Mouse (Mus musculus) hindbrain, embryonic 16.5 days (tissue): ENCODE data around the gene Bace2. TPM values are rescaled to one million over a fixed set of nuclear protein-coding genes. Genes with fewer than 3 reads are reported as not detected.

ENCODE experiments used
- ATAC-seq: fragments of 200-750 bp; cut with Nextera tagmentation; 2 replicates; pipeline ENCODE4 v1.8.0; 2017; ENCODE audit warnings: moderate TSS enrichment, moderate library complexity
- H3K27ac ChIP-seq: fragments of 300-500 bp; sonication (generic); 2 replicates; pipeline ENCODE4 v1.5.1; 2014; ENCODE audit warnings: low read depth, mild to moderate bottlenecking, control low read depth, low read length, moderate library complexity
- H3K27me3 ChIP-seq: fragments of 300-500 bp; sonication (generic); replicated peaks from 2 replicates; pipeline ENCODE4 v1.6.1; 2014; ENCODE audit warnings: low read length; ENCODE audit not compliant: control insufficient read depth, insufficient read depth
- H3K36me3 ChIP-seq: fragments of 300-500 bp; sonication (generic); 2 replicates; pipeline ENCODE4 v1.6.1; 2014; ENCODE audit warnings: mild to moderate bottlenecking, low read length, moderate library complexity, mixed read lengths; ENCODE audit not compliant: control insufficient read depth, insufficient read depth
- H3K4me1 ChIP-seq: fragments of 300-500 bp; sonication (generic); 2 replicates; pipeline ENCODE4 v1.6.1; 2014; ENCODE audit warnings: low read depth, low read length; ENCODE audit not compliant: control insufficient read depth, insufficient read depth
- H3K4me2 ChIP-seq: fragments of 300-500 bp; sonication (generic); 2 replicates; pipeline ENCODE4 v1.6.1; 2014; ENCODE audit warnings: mild to moderate bottlenecking, low read length, control low read depth, moderate library complexity
- H3K4me3 ChIP-seq: fragments of 300-500 bp; sonication (generic); 2 replicates; pipeline ENCODE4 v1.5.1; 2014; ENCODE audit warnings: mild to moderate bottlenecking, low read length, control low read depth, moderate library complexity
- H3K9ac ChIP-seq: fragments of 300-500 bp; sonication (generic); 2 replicates; pipeline ENCODE4 v1.6.1; 2014; ENCODE audit warnings: low read depth, mild to moderate bottlenecking, control low read depth, low read length, moderate library complexity
- H3K9me3 ChIP-seq: fragments of 300-500 bp; sonication (generic); 2 replicates; pipeline ENCODE4 v1.6.1; 2014; ENCODE audit warnings: mild to moderate bottlenecking, low read length, moderate library complexity; ENCODE audit not compliant: control insufficient read depth
- WGBS: fragments of 180-500 bp; shearing (Covaris S2); extraction: QIAGEN DNeasy Blood & Tissue Kit; methylation state at CpG from one replicate; pipeline ENCODE4 v1.1.7; 2014; 5-methylcytosine and 5-hydroxymethylcytosine counted together
- polyA plus RNA-seq: library from polyadenylated mRNA; unstranded; fragments of >200 nt; fragmentation: Nextera tagmentation; extraction: Ambion mirVana; gene quantifications from 2 replicates; pipeline ENCODE4 v1.2.1, GENCODE M21; 2015

Gene Bace2
- polyA plus RNA-seq, 1 experiment from 2014 or later, result 4.6 TPM

- Histone ChIP-seq H3K4me2 (no peak overlapping the region), H3K27me3 (no peaks in the 10 kb centered on the region), H3K36me3 (no peaks in the 10 kb centered on the region), H3K9me3 (no peaks in the 10 kb centered on the region), H3K27ac (no peak overlapping the region), H3K9ac (no peak overlapping the region), H3K4me1 (no peaks in the 10 kb centered on the region), H3K4me3 (no peak overlapping the region)
- 81% methylated on average over 1 of the region's 1 CpGs for WGBS
- no peak for ATAC-seq
Measured at GRCm38 (mm10) chr16:97423627-97424026, 67.1 kb downstream of the Bace2 start.

- Histone ChIP-seq H3K9ac (no peak overlapping the region), H3K27me3 (no peaks in the 10 kb centered on the region), H3K9me3 (no peaks in the 10 kb centered on the region), H3K27ac (no peak overlapping the region), H3K4me1 (no peaks in the 10 kb centered on the region), H3K4me2 (no peak overlapping the region), H3K36me3 (no peaks in the 10 kb centered on the region), H3K4me3 (no peak overlapping the region)
- no peak for ATAC-seq
- 85% methylated on average over 3 of the region's 3 CpGs for WGBS
Measured at GRCm38 (mm10) chr16:97428026-97428425, 71.5 kb downstream of the Bace2 start.

- ATAC-seq, result no peak
- Histone ChIP-seq H3K27ac (no peak overlapping the region), H3K27me3 (no peaks in the 10 kb centered on the region), H3K4me2 (no peak overlapping the region), H3K4me3 (no peak overlapping the region), H3K9ac (no peak overlapping the region), H3K4me1 (no peaks in the 10 kb centered on the region), H3K9me3 (no peaks in the 10 kb centered on the region), H3K36me3 (no peaks in the 10 kb centered on the region)
- 94% methylated on average over 4 of the region's 4 CpGs for WGBS
Measured at GRCm38 (mm10) chr16:97430091-97430490, 73.5 kb downstream of the Bace2 start.

- no peak for ATAC-seq
- Histone ChIP-seq H3K27ac (no peak overlapping the region), H3K4me1 (no peaks in the 10 kb centered on the region), H3K9me3 (no peaks in the 10 kb centered on the region), H3K4me2 (no peak overlapping the region), H3K36me3 (no peaks in the 10 kb centered on the region), H3K9ac (no peak overlapping the region), H3K4me3 (no peak overlapping the region), H3K27me3 (no peaks in the 10 kb centered on the region)
- WGBS, result 78% methylated on average over 4 of the region's 4 CpGs
Measured at GRCm38 (mm10) chr16:97431328-97431727, 74.8 kb downstream of the Bace2 start.

GRCm38 (mm10) chr16:97434206-97434605 lies 77.7 kb downstream of the Bace2 start:
- Histone ChIP-seq H3K4me1 (no peaks in the 10 kb centered on the region), H3K27ac (no peak overlapping the region), H3K9me3 (no peaks in the 10 kb centered on the region), H3K27me3 (no peaks in the 10 kb centered on the region), H3K4me3 (no peak overlapping the region), H3K9ac (no peak overlapping the region), H3K4me2 (no peak overlapping the region), H3K36me3 (no peaks in the 10 kb centered on the region)
- 66% methylated on average over 2 of the region's 2 CpGs for WGBS
- ATAC-seq, result no peak

- no peaks in the 10 kb centered on the region for H3K36me3 ChIP-seq
- no peaks in the 10 kb centered on the region for H3K9me3 ChIP-seq
- no peak overlapping the region for H3K4me2 ChIP-seq
- no peak overlapping the region for H3K4me3 ChIP-seq
- no peaks in the 10 kb centered on the region for H3K4me1 ChIP-seq
- WGBS, result 38% methylated on average over 1 of the region's 1 CpGs
- no peaks in the 10 kb centered on the region for H3K27me3 ChIP-seq
- ATAC-seq, result peak; percentile 70; the same call in 1 of the 2 replicates
- H3K9ac ChIP-seq, result no peak overlapping the region
- H3K27ac ChIP-seq, result no peak overlapping the region
Measured at GRCm38 (mm10) chr16:97437448-97438056, 81.0 kb downstream of the Bace2 start.

GRCm38 (mm10) chr16:97438191-97438590 lies 81.6 kb downstream of the Bace2 start:
- no peak for ATAC-seq
- WGBS, result 59% methylated on average over 3 of the region's 3 CpGs

GRCm38 (mm10) chr16:97441967-97442366 lies 85.4 kb downstream of the Bace2 start:
- no peak for ATAC-seq
- Histone ChIP-seq H3K27me3 (no peaks in the 10 kb centered on the region), H3K9me3 (no peaks in the 10 kb centered on the region), H3K4me1 (no peaks in the 10 kb centered on the region), H3K27ac (no peak overlapping the region), H3K9ac (no peak overlapping the region), H3K4me2 (no peak overlapping the region), H3K4me3 (no peak overlapping the region), H3K36me3 (no peaks in the 10 kb centered on the region)
- WGBS, result 91% methylated on average over 9 of the region's 9 CpGs

More at GRCm38 (mm10) chr16:97438191-97438590, 81.6 kb downstream of the Bace2 start:
- H3K4me2 ChIP-seq, result no peak overlapping the region
- no peak overlapping the region for H3K27ac ChIP-seq
- no peaks in the 10 kb centered on the region for H3K4me1 ChIP-seq
- H3K27me3 ChIP-seq, result no peaks in the 10 kb centered on the region
- no peaks in the 10 kb centered on the region for H3K36me3 ChIP-seq
- H3K9me3 ChIP-seq, result no peaks in the 10 kb centered on the region
- no peak overlapping the region for H3K9ac ChIP-seq
- H3K4me3 ChIP-seq, result no peak overlapping the region

GRCm38 (mm10) chr16:97443670-97444263 lies 87.2 kb downstream of the Bace2 start:
- WGBS, result 53% methylated on average over 14 of the region's 14 CpGs

More at GRCm38 (mm10) chr16:97443670-97444263, 87.2 kb downstream of the Bace2 start:
- Histone ChIP-seq H3K9me3 (no peaks in the 10 kb centered on the region), H3K4me3 (no peak overlapping the region), H3K36me3 (no peaks in the 10 kb centered on the region), H3K9ac (no peak overlapping the region), H3K27ac (no peak overlapping the region), H3K4me2 (no peak overlapping the region), H3K4me1 (no peaks in the 10 kb centered on the region), H3K27me3 (no peaks in the 10 kb centered on the region)
- peak; percentile 58; the same call in 1 of the 2 replicates for ATAC-seq
